Mouse (Mus musculus): Measurements from ENCODE around the gene Dgcr6.

- TF ChIP-seq EP300 (IDR thresholded peaks at IDR 0.05) (no peak), CTCF (IDR thresholded peaks at IDR 0.05) (no peak)
These were observed 19.4 kb downstream of the Dgcr6 start for GRCm38 (mm10) chr16:18072089-18072488.
